Comparison of ENCODE assay signal across 12 mouse cellular contexts in genomic region chr1:156408004-156408403, GRCm38 (mm10). TPM values are rescaled to one million over a fixed set of nuclear protein-coding genes. Genes with fewer than 3 reads are reported as not detected.
DNase-seq lines count a peak whose midpoint lies in the region; ATAC-seq and TF ChIP-seq lines count a peak whose summit lies in the region.
"Had no signal": no experiment of that assay in that cellular context is flagged by ENCODE, and none has a peak within 500 bp of the region (broad histone marks: within the 10 kb centered on the region; RNA-seq: fewer than 3 reads in every experiment).

No protein-coding gene starts in this region.

- peak overlapping the region; percentile 38; the same call in 1 of the 2 replicates for H3K27ac ChIP-seq in heart, postnatal 0 days (ENCODE audit: low read depth)
- H3K27ac ChIP-seq: heart, embryonic 13.5 days; limb, embryonic 10.5 days; neural tube, embryonic 12.5 days had no signal

- TF ChIP-seq CTCF in heart, postnatal 0 days (IDR thresholded peaks at IDR 0.05; ENCODE audit: low read depth): no peak

- no peak overlapping the region for H3K9ac ChIP-seq in heart, postnatal 0 days (replicated peaks; ENCODE audit: low read depth, low read length)
- H3K9ac ChIP-seq: heart, embryonic 13.5 days; neural tube, embryonic 12.5 days had no signal

- no peaks in the 10 kb centered on the region for H3K27me3 ChIP-seq in heart, postnatal 0 days (ENCODE audit: control insufficient read depth, insufficient read depth, low read length)
- H3K27me3 ChIP-seq: heart, embryonic 13.5 days; neural tube, embryonic 12.5 days had no signal

- TF ChIP-seq EP300 in heart, postnatal 0 days (IDR thresholded peaks at IDR 0.05; ENCODE audit: low read depth): no peak

- H3K36me3 ChIP-seq in heart, postnatal 0 days (replicated peaks; ENCODE audit: control insufficient read depth, insufficient read depth, low read length): no peaks in the 10 kb centered on the region
- H3K36me3 ChIP-seq: heart, embryonic 13.5 days; limb, embryonic 10.5 days; neural tube, embryonic 12.5 days had no signal

- WGBS in heart, postnatal 0 days: 49% methylated on average over 3 of the region's 3 CpGs

- ATAC-seq in heart, postnatal 0 days (ENCODE audit: insufficient read depth, low read depth): no peak
- peak; percentile 88 for ATAC-seq in granulocyte monocyte progenitor cell, adult 5-6 weeks (replicated peaks; ENCODE audit: poor library complexity, severe bottlenecking)
- ATAC-seq: intestine, embryonic 16.5 days had no signal

- H3K4me2 ChIP-seq in heart, postnatal 0 days (ENCODE audit: low read depth, low read length): no peak overlapping the region; the same call in 1 of the 2 replicates
- H3K4me2 ChIP-seq: heart, embryonic 13.5 days; neural tube, embryonic 12.5 days had no signal

- no peaks in the 10 kb centered on the region for H3K4me1 ChIP-seq in heart, postnatal 0 days (ENCODE audit: control insufficient read depth, insufficient read depth)
- H3K4me1 ChIP-seq: neural tube, embryonic 12.5 days had no signal

- no peaks in the 10 kb centered on the region; the same call in 1 of the 2 replicates for H3K9me3 ChIP-seq in heart, postnatal 0 days (replicated peaks; ENCODE audit: control insufficient read depth, low read length)
- H3K9me3 ChIP-seq: heart, embryonic 13.5 days; limb, embryonic 10.5 days; neural tube, embryonic 12.5 days had no signal

- DNase-seq in heart, postnatal 0 days (ENCODE audit: low spot score): no peak
- no peak for DNase-seq in heart, adult 9 months (ENCODE audit: low spot score in 2 of 2)
- peak; percentile 45 for DNase-seq in CD4-positive, CD25-positive, alpha-beta regulatory T cell, adult 2 months (ENCODE audit: low read depth, low spot score)
- DNase-seq in thymus, adult 18-20 months: peak; percentile 60 to 83
- no peak for DNase-seq in ovary, postnatal 14 days (ENCODE audit: low spot score)
- DNase-seq in frontal cortex, adult 2 months (ENCODE audit: extremely low spot score in 1 of 2, low spot score in 1 of 2): no peak
- no peak for DNase-seq in cerebellum, adult 9-10 months

- no peak overlapping the region for H3K4me3 ChIP-seq in heart, postnatal 0 days (ENCODE audit: low read depth, low read length)
- H3K4me3 ChIP-seq: heart, embryonic 13.5 days; limb, embryonic 10.5 days; neural tube, embryonic 12.5 days had no signal

RNA-seq across cellular contexts. Expression of gene Axdnd1, which starts 13.0 kb away (rescaled TPM):
- total RNA-seq in heart, postnatal 0 days (2014; rRNA removed; ENCODE audit: low replicate concordance): not detected in 2 replicates
- 0.04 TPM in 1 of 2 replicates, not detected in the other for polyA plus RNA-seq in heart, postnatal 0 days (2015; fragmentation: Nextera tagmentation; extraction: Ambion mirVana)
- total RNA-seq in granulocyte monocyte progenitor cell, adult 5-6 weeks (2014; fragmentation: Nextera tagmentation): not detected in 2 replicates
- 0.26 and 1.5 TPM in 2 replicates for total RNA-seq in granulocyte monocyte progenitor cell, adult 5-6 weeks (2017)
- 0.71 and 0.84 TPM in 2 replicates for polyA plus RNA-seq in frontal cortex, adult 2 months (2012; rRNA removed)
- polyA plus RNA-seq: neural tube, embryonic 12.5 days had no signal

RNA-seq across cellular contexts. Expression of gene Gm2000, which starts 42.2 kb away (rescaled TPM):
- 790 and 865 TPM in 2 replicates for total RNA-seq in heart, postnatal 0 days (2014; rRNA removed; ENCODE audit: low replicate concordance)
- 405 and 419 TPM in 2 replicates for polyA plus RNA-seq in heart, postnatal 0 days (2015; fragmentation: Nextera tagmentation; extraction: Ambion mirVana)
- 1,748 and 1,908 TPM in 2 replicates for total RNA-seq in granulocyte monocyte progenitor cell, adult 5-6 weeks (2014; fragmentation: Nextera tagmentation)
- 3,498 and 4,224 TPM in 2 replicates for total RNA-seq in granulocyte monocyte progenitor cell, adult 5-6 weeks (2017)
- polyA plus RNA-seq in frontal cortex, adult 2 months (2012; rRNA removed): 47.2 and 49.4 TPM in 2 replicates

Comparison
In these comparisons a context has a peak if more than half of its experiments do, and no peak if none do; other contexts are left out.
1. DNase-seq: peak in CD4-positive, CD25-positive, alpha-beta regulatory T cell, adult 2 months (single experiment) and thymus, adult 18-20 months (2 of 2); none in heart, postnatal 0 days (single experiment), heart, adult 9 months (0 of 2), ovary, postnatal 14 days (single experiment), frontal cortex, adult 2 months (0 of 2) and cerebellum, adult 9-10 months (single experiment).